Mouse (Mus musculus) stomach, embryonic 16.5 days (tissue): Measurements from ENCODE around the gene Wars. TPM values are rescaled to one million over a fixed set of nuclear protein-coding genes. Genes with fewer than 3 reads are reported as not detected.

ENCODE experiments used
- ATAC-seq: fragments of 200-750 bp; cut with Nextera tagmentation; 2 replicates; pipeline ENCODE4 v1.8.0; 2017; ENCODE audit warnings: moderate number of reproducible peaks, moderate TSS enrichment; ENCODE audit not compliant: insufficient read depth, low FRiP score
- H3K27ac ChIP-seq: fragments of 300-500 bp; sonication (generic); 2 replicates; pipeline ENCODE4 v1.5.1; 2014; ENCODE audit warnings: low read length
- H3K27me3 ChIP-seq: fragments of 300-500 bp; sonication (generic); 2 replicates; pipeline ENCODE4 v1.6.1; 2014; ENCODE audit warnings: low read length, control low read depth, mixed read lengths; ENCODE audit not compliant: control insufficient read depth, insufficient read depth
- H3K36me3 ChIP-seq: fragments of 300-500 bp; sonication (generic); 2 replicates; pipeline ENCODE4 v1.6.1; 2014; ENCODE audit warnings: low read length; ENCODE audit not compliant: control insufficient read depth, insufficient read depth
- H3K4me1 ChIP-seq: fragments of 300-500 bp; sonication (generic); 2 replicates; pipeline ENCODE4 v1.6.1; 2014; ENCODE audit warnings: low read length, control low read depth, mixed read lengths; ENCODE audit not compliant: control insufficient read depth, insufficient read depth
- H3K4me2 ChIP-seq: fragments of 300-500 bp; sonication (generic); 2 replicates; pipeline ENCODE4 v1.6.1; 2014; ENCODE audit warnings: low read depth, low read length, mixed read lengths
- H3K4me3 ChIP-seq: fragments of 300-500 bp; sonication (generic); replicated peaks from 2 replicates; pipeline ENCODE4 v1.5.1; 2014; ENCODE audit warnings: mild to moderate bottlenecking, low read length
- H3K9ac ChIP-seq: fragments of 300-500 bp; sonication (generic); 2 replicates; pipeline ENCODE4 v1.6.1; 2014; ENCODE audit warnings: low read length
- H3K9me3 ChIP-seq: fragments of 300-500 bp; sonication (generic); replicated peaks from 2 replicates; pipeline ENCODE4 v1.6.1; 2016; ENCODE audit warnings: low read length, control low read depth; ENCODE audit not compliant: control insufficient read depth
- WGBS: fragments of 180-500 bp; shearing (Covaris S2); extraction: QIAGEN DNeasy Blood & Tissue Kit; methylation state at CpG from one replicate; pipeline ENCODE4 v1.1.7; 2014; 5-methylcytosine and 5-hydroxymethylcytosine counted together
- microRNA counts: library from miRNA; unstranded; fragments of <30 nt; microRNA quantifications from one replicate; lab custom pipeline; 2016
- microRNA-seq: library from miRNA; unstranded; fragments of <30 nt; microRNA quantifications from one replicate; pipeline ENCODE4, GENCODE M21; 2016
- polyA plus RNA-seq: library from polyadenylated mRNA; unstranded; fragments of >200 nt; fragmentation: Nextera tagmentation; extraction: Ambion mirVana; gene quantifications from 2 replicates; pipeline ENCODE4 v1.2.1, GENCODE M21; 2015

Gene Wars
- polyA plus RNA-seq, 1 experiment from 2014 or later: 90.5 TPM

- 77% methylated on average over 6 of the region's 6 CpGs for WGBS
- no peak for ATAC-seq
Measured at GRCm38 (mm10) chr12:108812463-108812862, 81.5 kb downstream of the Wars start.

DNA sequence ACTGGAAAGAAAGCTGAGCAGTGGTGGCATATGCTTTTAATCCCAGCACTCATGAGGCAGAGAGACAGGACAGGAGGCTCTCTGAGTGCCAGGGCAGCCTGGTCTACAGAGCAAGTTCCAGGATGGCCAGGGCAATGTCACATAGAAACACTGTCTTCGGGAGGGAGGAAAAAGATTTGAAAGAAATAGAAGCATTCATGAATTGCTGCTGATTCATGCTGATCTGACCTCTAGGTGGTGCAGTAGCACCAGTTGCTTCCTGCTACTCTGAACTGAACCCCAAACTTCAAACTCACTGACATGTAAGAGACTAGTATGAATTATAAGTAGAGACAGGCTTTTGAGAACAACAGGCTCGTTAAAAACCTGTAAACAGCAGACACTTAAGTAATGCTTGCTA lies 82.8 kb downstream of the Wars start:
- Histone ChIP-seq H3K27me3 (no peaks in the 10 kb centered on the region), H3K36me3 (peaks cover 3% of the 10 kb centered on the region; the same call in 1 of the 2 replicates), H3K4me2 (no peak overlapping the region), H3K9me3 (no peaks in the 10 kb centered on the region), H3K27ac (no peak overlapping the region), H3K4me3 (no peak overlapping the region), H3K9ac (no peak overlapping the region), H3K4me1 (no peaks in the 10 kb centered on the region)
- ATAC-seq: no peak
- WGBS: 48% methylated on average over 2 of the region's 2 CpGs

More at GRCm38 (mm10) chr12:108812463-108812862, 81.5 kb downstream of the Wars start:
- Histone ChIP-seq H3K27ac (no peak overlapping the region), H3K9me3 (no peaks in the 10 kb centered on the region), H3K36me3 (no peaks in the 10 kb centered on the region; the same call in 1 of the 2 replicates), H3K4me1 (no peaks in the 10 kb centered on the region), H3K4me2 (no peak overlapping the region), H3K4me3 (no peak overlapping the region), H3K9ac (no peak overlapping the region), H3K27me3 (no peaks in the 10 kb centered on the region)

DNA sequence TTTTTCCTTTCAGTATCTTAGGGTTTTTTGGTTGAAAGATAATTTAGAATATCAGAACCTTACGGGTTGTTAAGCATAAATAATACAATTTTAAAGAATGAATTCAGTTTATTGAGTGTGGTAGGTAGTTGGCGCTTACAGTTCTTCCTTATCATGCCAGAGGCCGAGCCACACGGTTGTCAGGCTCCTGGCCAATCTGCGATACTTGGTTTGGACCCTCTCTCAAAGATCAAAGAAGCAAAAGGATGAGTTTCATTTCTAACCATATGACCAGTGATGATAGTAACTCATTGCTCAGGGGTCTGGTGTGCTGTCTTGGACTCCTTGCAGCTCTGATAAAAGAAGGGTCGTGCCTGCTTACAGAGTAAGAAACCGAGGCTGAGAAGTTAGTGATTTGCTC lies 83.7 kb downstream of the Wars start:
- Histone ChIP-seq H3K9me3 (no peaks in the 10 kb centered on the region), H3K36me3 (peaks cover 3% of the 10 kb centered on the region; the same call in 1 of the 2 replicates), H3K4me1 (no peaks in the 10 kb centered on the region), H3K4me3 (no peak overlapping the region), H3K9ac (no peak overlapping the region), H3K27me3 (no peaks in the 10 kb centered on the region), H3K27ac (no peak overlapping the region), H3K4me2 (no peak overlapping the region)
- no peak for ATAC-seq
- WGBS: 78% methylated on average over 7 of the region's 7 CpGs

MicroRNAs within 50 kb of the gene (microRNA counts, 519-probe panel; counts per million panel counts)
- microRNA mmu-miR-345-3p (lab: Ali Mortazavi, UCI) (not detected), microRNA mmu-miR-345-5p (lab: Ali Mortazavi, UCI) (2,585 counts per million, percentile 56 among the panel's probes with 10 or more counts)

Small RNA genes lying within 50 kb of the gene (microRNA-seq; reads per million reads assigned to microRNA genes)
- 81.7 reads per million, percentile 53 among the genes with 10 or more reads in this experiment for gene Mir345

Other genes with a start within 250 kb of the Wars start
- gene Degs2, start 191.9 kb downstream of the Wars start, polyA plus RNA-seq: 42.9 and 56.5 TPM in 2 replicates
- gene Yy1, start 101.2 kb downstream of the Wars start, polyA plus RNA-seq: 11.6 and 14.3 TPM in 2 replicates
- 6.8 and 8.2 TPM in 2 replicates for gene Slc25a29, start 58.3 kb downstream of the Wars start, polyA plus RNA-seq
- 10.0 TPM in 2 replicates for gene Slc25a47, start 58.1 kb downstream of the Wars start, polyA plus RNA-seq
- 7.3 and 7.6 TPM in 2 replicates for gene Wdr25, start 543 bp downstream of the Wars start, polyA plus RNA-seq
- 4.5 and 6.9 TPM in 2 replicates for gene Begain, start 174.0 kb upstream of the Wars start, polyA plus RNA-seq